Mouse (Mus musculus): ENCODE measurements at regions not wholly inside any gene's neighbourhood (a gene's known extent, or its start where the extent isn't known, plus 50 kb on each side); places are given as distances from the start of the nearest gene placed in this dataset.

GRCm38 (mm10) chr12:109713041-109713440 is 112.9 kb upstream of the Rtl1 start:
- H3K4me3 ChIP-seq (replicated peaks; ENCODE audit: control insufficient read depth, low read depth, low read length), result no peak overlapping the region
- TF ChIP-seq CTCF (IDR thresholded peaks at IDR 0.05; ENCODE audit: control insufficient read depth, insufficient read depth, low read length) (no peak), POLR2A (IDR thresholded peaks at IDR 0.05; ENCODE audit: borderline replicate concordance, control insufficient read depth, low read depth, low read length) (no peak)
- no peak overlapping the region for H3K27ac ChIP-seq (ENCODE audit: control insufficient read depth, insufficient read depth, low read depth, low read length, poor library complexity)
- no peaks in the 10 kb centered on the region for H3K4me1 ChIP-seq (ENCODE audit: control insufficient read depth, insufficient read depth, low read length)
- WGBS, result 83% methylated on average over 3 of the region's 3 CpGs

- TF ChIP-seq CTCF (IDR thresholded peaks at IDR 0.05; ENCODE audit: control insufficient read depth, insufficient read depth, low read length) (no peak), POLR2A (IDR thresholded peaks at IDR 0.05; ENCODE audit: borderline replicate concordance, control insufficient read depth, low read depth, low read length) (no peak)
- Histone ChIP-seq H3K27ac (ENCODE audit: control insufficient read depth, insufficient read depth, low read depth, low read length, poor library complexity) (no peak overlapping the region), H3K4me3 (replicated peaks; ENCODE audit: control insufficient read depth, low read depth, low read length) (no peak overlapping the region), H3K4me1 (ENCODE audit: control insufficient read depth, insufficient read depth, low read length) (no peaks in the 10 kb centered on the region)
- WGBS, result 89% methylated on average over 5 of the region's 5 CpGs
Measured at GRCm38 (mm10) chr12:109714061-109714460, 113.9 kb upstream of the Rtl1 start.

GRCm38 (mm10) chr12:109716991-109717390 is 116.9 kb upstream of the Rtl1 start:
- TF ChIP-seq CTCF (IDR thresholded peaks at IDR 0.05; ENCODE audit: control insufficient read depth, insufficient read depth, low read length), result no peak
- TF ChIP-seq POLR2A (IDR thresholded peaks at IDR 0.05; ENCODE audit: borderline replicate concordance, control insufficient read depth, low read depth, low read length), result no peak
- Histone ChIP-seq H3K27ac (ENCODE audit: control insufficient read depth, insufficient read depth, low read depth, low read length, poor library complexity) (no peak overlapping the region), H3K4me1 (ENCODE audit: control insufficient read depth, insufficient read depth, low read length) (no peaks in the 10 kb centered on the region), H3K4me3 (replicated peaks; ENCODE audit: control insufficient read depth, low read depth, low read length) (no peak overlapping the region)
- WGBS, result 85% methylated on average over 20 of the region's 20 CpGs

GRCm38 (mm10) chr12:109718036-109718435 is 117.9 kb upstream of the Rtl1 start:
- Histone ChIP-seq H3K4me3 (replicated peaks; ENCODE audit: control insufficient read depth, low read depth, low read length) (no peak overlapping the region), H3K4me1 (ENCODE audit: control insufficient read depth, insufficient read depth, low read length) (no peaks in the 10 kb centered on the region), H3K27ac (ENCODE audit: control insufficient read depth, insufficient read depth, low read depth, low read length, poor library complexity) (no peak overlapping the region)
- TF ChIP-seq CTCF (IDR thresholded peaks at IDR 0.05; ENCODE audit: control insufficient read depth, insufficient read depth, low read length) (no peak), POLR2A (IDR thresholded peaks at IDR 0.05; ENCODE audit: borderline replicate concordance, control insufficient read depth, low read depth, low read length) (no peak)
- WGBS, result 83% methylated on average over 9 of the region's 9 CpGs

GRCm38 (mm10) chr12:109738201-109738600 is 138.1 kb upstream of the Rtl1 start:
- TF ChIP-seq POLR2A (IDR thresholded peaks at IDR 0.05; ENCODE audit: borderline replicate concordance, control insufficient read depth, low read depth, low read length) (no peak), CTCF (IDR thresholded peaks at IDR 0.05; ENCODE audit: control insufficient read depth, insufficient read depth, low read length) (no peak)
- H3K27ac ChIP-seq (ENCODE audit: control insufficient read depth, insufficient read depth, low read depth, low read length, poor library complexity), result no peak overlapping the region
- no peak overlapping the region for H3K4me3 ChIP-seq (replicated peaks; ENCODE audit: control insufficient read depth, low read depth, low read length)
- WGBS, result 77% methylated on average over 10 of the region's 10 CpGs
- no peaks in the 10 kb centered on the region for H3K4me1 ChIP-seq (ENCODE audit: control insufficient read depth, insufficient read depth, low read length)

GRCm38 (mm10) chr12:109738911-109739310 is 138.8 kb upstream of the Rtl1 start:
- H3K4me3 ChIP-seq (replicated peaks; ENCODE audit: control insufficient read depth, low read depth, low read length), result no peak overlapping the region
- no peak overlapping the region for H3K27ac ChIP-seq (ENCODE audit: control insufficient read depth, insufficient read depth, low read depth, low read length, poor library complexity)
- WGBS, result 81% methylated on average over 6 of the region's 6 CpGs

GRCm38 (mm10) chr12:109742486-109742885 is 142.4 kb upstream of the Rtl1 start:
- 87% methylated on average over 11 of the region's 11 CpGs for WGBS
- no peak overlapping the region for H3K4me3 ChIP-seq (replicated peaks; ENCODE audit: control insufficient read depth, low read depth, low read length)
- H3K4me1 ChIP-seq (ENCODE audit: control insufficient read depth, insufficient read depth, low read length), result no peaks in the 10 kb centered on the region
- H3K27ac ChIP-seq (ENCODE audit: control insufficient read depth, insufficient read depth, low read depth, low read length, poor library complexity), result no peak overlapping the region
- TF ChIP-seq CTCF (IDR thresholded peaks at IDR 0.05; ENCODE audit: control insufficient read depth, insufficient read depth, low read length) (no peak), POLR2A (IDR thresholded peaks at IDR 0.05; ENCODE audit: borderline replicate concordance, control insufficient read depth, low read depth, low read length) (no peak)

More at GRCm38 (mm10) chr12:109738911-109739310, 138.8 kb upstream of the Rtl1 start:
- no peaks in the 10 kb centered on the region for H3K4me1 ChIP-seq (ENCODE audit: control insufficient read depth, insufficient read depth, low read length)
- no peak for TF ChIP-seq CTCF (IDR thresholded peaks at IDR 0.05; ENCODE audit: control insufficient read depth, insufficient read depth, low read length)
- TF ChIP-seq POLR2A (IDR thresholded peaks at IDR 0.05; ENCODE audit: borderline replicate concordance, control insufficient read depth, low read depth, low read length), result no peak

GRCm38 (mm10) chr12:109743036-109743650 is 143.0 kb upstream of the Rtl1 start:
- 84% methylated on average over 24 of the region's 24 CpGs for WGBS
- H3K4me3 ChIP-seq (replicated peaks; ENCODE audit: control insufficient read depth, low read depth, low read length), result no peak overlapping the region
- H3K4me1 ChIP-seq (ENCODE audit: control insufficient read depth, insufficient read depth, low read length), result no peaks in the 10 kb centered on the region
- no peak overlapping the region for H3K27ac ChIP-seq (ENCODE audit: control insufficient read depth, insufficient read depth, low read depth, low read length, poor library complexity)
- TF ChIP-seq CTCF (IDR thresholded peaks at IDR 0.05; ENCODE audit: control insufficient read depth, insufficient read depth, low read length), result no peak
- TF ChIP-seq POLR2A (IDR thresholded peaks at IDR 0.05; ENCODE audit: borderline replicate concordance, control insufficient read depth, low read depth, low read length), result no peak

- Histone ChIP-seq H3K27ac (ENCODE audit: control insufficient read depth, insufficient read depth, low read depth, low read length, poor library complexity) (no peak overlapping the region), H3K4me1 (ENCODE audit: control insufficient read depth, insufficient read depth, low read length) (no peaks in the 10 kb centered on the region), H3K4me3 (replicated peaks; ENCODE audit: control insufficient read depth, low read depth, low read length) (no peak overlapping the region)
- no peak for TF ChIP-seq CTCF (IDR thresholded peaks at IDR 0.05; ENCODE audit: control insufficient read depth, insufficient read depth, low read length)
- TF ChIP-seq POLR2A (IDR thresholded peaks at IDR 0.05; ENCODE audit: borderline replicate concordance, control insufficient read depth, low read depth, low read length), result no peak
- 82% methylated on average over 4 of the region's 4 CpGs for WGBS
Measured at GRCm38 (mm10) chr12:109744186-109744585, 144.1 kb upstream of the Rtl1 start.

Measured in bone marrow, adult 2 months (tissue).